Mouse (Mus musculus): ENCODE measurements around the gene Rrbp1. TPM values are rescaled to one million over a fixed set of nuclear protein-coding genes. Genes with fewer than 3 reads are reported as not detected.

The Rrbp1 gene
- polyA plus RNA-seq, 1 experiment from 2014 or later = 61.6 TPM

GRCm38 (mm10) chr2:144022441-144022840, 11.4 kb upstream of the Rrbp1 start:
- Histone ChIP-seq H3K4me2 (replicated peaks) (no peak overlapping the region), H3K9me3 (replicated peaks) (no peaks in the 10 kb centered on the region), H3K4me1 (no peaks in the 10 kb centered on the region), H3K27ac (no peak overlapping the region), H3K27me3 (0 out of 2 replicates have a peak, but pooled peaks cover 4% of the 10 kb centered on the region), H3K4me3 (no peak overlapping the region), H3K9ac (no peak overlapping the region), H3K36me3 (no peaks in the 10 kb centered on the region)
- ATAC-seq (ENCODE audit: low FRiP score) = no peak
- WGBS = 67% methylated on average over 3 of the region's 3 CpGs

GRCm38 (mm10) chr2:144019971-144020370, 8.9 kb upstream of the Rrbp1 start:
- Histone ChIP-seq H3K36me3 (no peaks in the 10 kb centered on the region), H3K4me3 (no peak overlapping the region), H3K27me3 (0 out of 2 replicates have a peak, but pooled peaks cover 4% of the 10 kb centered on the region), H3K4me2 (replicated peaks) (no peak overlapping the region), H3K9me3 (replicated peaks) (no peaks in the 10 kb centered on the region), H3K9ac (no peak overlapping the region), H3K27ac (no peak overlapping the region), H3K4me1 (no peaks in the 10 kb centered on the region)
- WGBS = 74% methylated on average over 2 of the region's 2 CpGs
- ATAC-seq (ENCODE audit: low FRiP score) = no peak

- Histone ChIP-seq H3K27ac (no peak overlapping the region), H3K4me3 (no peak overlapping the region), H3K36me3 (no peaks in the 10 kb centered on the region), H3K9me3 (replicated peaks) (no peaks in the 10 kb centered on the region), H3K4me2 (replicated peaks) (no peak overlapping the region), H3K4me1 (peaks cover 9% of the 10 kb centered on the region; the same call in 1 of the 2 replicates), H3K27me3 (0 out of 2 replicates have a peak, but pooled peaks cover 4% of the 10 kb centered on the region), H3K9ac (no peak overlapping the region)
- 86% methylated on average over 9 of the region's 9 CpGs for WGBS
- no peak for ATAC-seq (ENCODE audit: low FRiP score)
Observed at GRCm38 (mm10) chr2:144015861-144016260, 4.8 kb upstream of the Rrbp1 start.

DNA sequence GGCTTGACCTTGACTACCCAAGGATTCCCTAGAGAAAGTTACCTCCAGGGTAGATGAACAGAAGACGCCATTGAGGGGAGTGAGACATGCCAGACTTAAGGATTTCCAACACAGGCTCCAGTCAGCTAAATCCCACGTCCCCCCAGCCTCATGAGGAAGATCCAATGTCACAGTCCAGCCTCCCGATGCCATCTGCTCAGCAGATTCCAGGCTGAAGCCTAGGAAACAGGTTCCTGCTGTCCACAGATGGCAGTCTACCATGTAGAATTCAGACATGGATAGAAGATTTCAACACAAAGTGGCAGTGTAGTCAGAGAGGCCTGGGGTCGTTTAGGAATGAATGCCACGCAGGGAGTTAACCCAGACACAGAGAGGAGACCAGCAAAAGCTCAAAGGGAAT, 3.4 kb upstream of the Rrbp1 start:
- ATAC-seq (ENCODE audit: low FRiP score) = no peak
- no peak overlapping the region for H3K4me2 ChIP-seq (replicated peaks)
- 38% methylated on average over 5 of the region's 5 CpGs for WGBS

GRCm38 (mm10) chr2:144014051-144014450, 3.0 kb upstream of the Rrbp1 start:
- H3K4me3 ChIP-seq = no peak overlapping the region
- no peaks in the 10 kb centered on the region for H3K9me3 ChIP-seq (replicated peaks)
- 80% methylated on average over 11 of the region's 11 CpGs for WGBS
- no peak for ATAC-seq (ENCODE audit: low FRiP score)
- no peak overlapping the region for H3K27ac ChIP-seq
- H3K27me3 ChIP-seq = no peaks in the 10 kb centered on the region
- no peak overlapping the region for H3K9ac ChIP-seq
- no peak overlapping the region for H3K4me2 ChIP-seq (replicated peaks)
- H3K36me3 ChIP-seq = no peaks in the 10 kb centered on the region
- H3K4me1 ChIP-seq = peaks cover 21% of the 10 kb centered on the region

More for the DNA sequence above, 3.4 kb upstream of the Rrbp1 start:
- Histone ChIP-seq H3K27ac (no peak overlapping the region), H3K27me3 (0 out of 2 replicates have a peak, but pooled peaks cover 4% of the 10 kb centered on the region), H3K9me3 (replicated peaks) (no peaks in the 10 kb centered on the region), H3K4me3 (no peak overlapping the region), H3K4me1 (peaks cover 18% of the 10 kb centered on the region), H3K36me3 (no peaks in the 10 kb centered on the region), H3K9ac (no peak overlapping the region)

DNA sequence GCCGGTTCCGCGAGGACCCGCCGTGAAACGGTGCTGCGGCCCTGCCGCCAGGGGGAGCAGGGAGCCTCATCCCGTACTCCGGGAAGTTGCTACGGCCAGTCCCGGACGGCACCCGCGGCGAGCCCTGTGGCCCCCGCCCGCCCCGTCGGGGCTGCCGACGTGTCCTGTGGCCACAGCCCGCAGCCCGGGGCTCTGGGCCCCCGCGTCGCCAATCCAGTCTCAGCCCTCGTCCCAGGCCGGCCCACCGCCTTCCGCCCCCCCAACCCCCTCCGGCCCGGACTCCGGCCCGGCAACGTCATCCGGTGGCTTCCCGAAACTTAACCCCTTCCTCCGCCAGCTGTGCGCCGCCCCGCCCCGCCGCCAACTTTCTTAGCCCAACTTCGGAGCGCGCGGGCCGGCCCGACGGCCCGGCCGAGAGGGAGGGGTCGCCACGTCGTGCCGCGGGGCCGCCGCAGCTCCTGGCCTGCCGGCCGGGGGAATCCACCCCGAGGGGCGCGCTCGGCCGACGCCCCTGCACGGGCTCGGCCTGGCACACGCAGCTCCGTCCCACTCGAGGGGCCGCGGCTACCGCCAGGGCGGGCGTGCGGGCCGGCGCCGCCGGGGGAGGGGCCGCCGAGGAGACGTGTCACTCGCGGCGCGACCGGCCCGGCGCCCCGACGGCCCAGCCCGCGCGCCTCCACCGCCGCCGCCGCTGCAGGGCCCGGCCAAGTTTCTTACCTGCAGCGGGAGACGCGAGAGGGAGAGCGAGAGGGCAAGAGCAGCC, 600 bp downstream of the Rrbp1 start:
- H3K4me3 ChIP-seq = peak overlapping the region; percentile 91
- H3K36me3 ChIP-seq = no peaks in the 10 kb centered on the region
- ATAC-seq (ENCODE audit: low FRiP score) = peak; percentile 45
- no peaks in the 10 kb centered on the region for H3K9me3 ChIP-seq (replicated peaks)
- peaks cover 23% of the 10 kb centered on the region for H3K4me1 ChIP-seq
- peak overlapping the region; percentile 59 for H3K4me2 ChIP-seq (replicated peaks)
- H3K9ac ChIP-seq = peak overlapping the region; percentile 87
- under 1% methylated on average over 54 of the region's 107 CpGs for WGBS
- H3K27ac ChIP-seq = peak overlapping the region; percentile 88
- H3K27me3 ChIP-seq = no peaks in the 10 kb centered on the region

DNA sequence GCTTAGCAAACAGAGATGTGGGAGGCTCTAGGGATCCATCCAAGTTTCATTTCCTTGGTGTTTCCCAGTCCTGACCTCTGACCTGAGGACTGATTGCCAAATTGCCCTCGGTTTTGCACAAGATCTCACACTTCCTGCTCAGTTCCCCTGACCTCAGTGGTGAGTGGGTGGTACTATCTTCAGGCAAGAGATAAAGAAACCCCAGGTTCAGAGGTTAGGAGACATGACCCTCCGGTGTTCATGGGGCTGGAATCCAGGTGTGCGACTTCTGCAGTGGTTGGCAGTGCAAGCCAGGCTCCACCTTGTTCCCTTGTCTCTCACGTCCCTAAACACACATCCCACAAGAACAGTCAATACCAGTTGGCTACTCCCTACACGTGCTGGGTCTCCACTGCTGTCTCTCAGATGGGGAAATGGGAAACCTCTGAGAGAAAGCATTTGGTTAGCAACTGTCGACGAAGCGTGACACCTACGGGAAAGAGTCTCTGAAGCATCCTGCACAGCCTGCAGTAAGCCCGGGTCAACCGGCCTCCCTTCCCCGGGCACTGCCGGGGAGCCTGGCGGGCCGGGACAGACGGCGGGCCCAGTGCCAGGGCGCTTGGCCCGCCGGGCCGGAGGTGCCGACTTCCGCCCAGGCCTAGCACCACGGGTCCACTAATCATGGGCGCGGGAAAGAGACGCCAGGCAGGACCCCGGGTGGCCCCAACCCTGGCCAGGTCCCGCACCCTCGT, 1.3 kb downstream of the Rrbp1 start:
- H3K9ac ChIP-seq = peak overlapping the region; percentile 87
- H3K4me3 ChIP-seq = peak overlapping the region; percentile 91
- H3K27me3 ChIP-seq = no peaks in the 10 kb centered on the region
- no peaks in the 10 kb centered on the region for H3K36me3 ChIP-seq
- H3K4me2 ChIP-seq (replicated peaks) = peak overlapping the region; percentile 59
- H3K9me3 ChIP-seq (replicated peaks) = no peaks in the 10 kb centered on the region
- WGBS = 4% methylated on average over 30 of the region's 30 CpGs
- 0 out of 2 replicates have a peak overlapping the region, but pooled peaks have one; percentile 88 for H3K27ac ChIP-seq
- ATAC-seq (ENCODE audit: low FRiP score) = no peak; the same call in 1 of the 2 replicates
- H3K4me1 ChIP-seq = peaks cover 21% of the 10 kb centered on the region

DNA sequence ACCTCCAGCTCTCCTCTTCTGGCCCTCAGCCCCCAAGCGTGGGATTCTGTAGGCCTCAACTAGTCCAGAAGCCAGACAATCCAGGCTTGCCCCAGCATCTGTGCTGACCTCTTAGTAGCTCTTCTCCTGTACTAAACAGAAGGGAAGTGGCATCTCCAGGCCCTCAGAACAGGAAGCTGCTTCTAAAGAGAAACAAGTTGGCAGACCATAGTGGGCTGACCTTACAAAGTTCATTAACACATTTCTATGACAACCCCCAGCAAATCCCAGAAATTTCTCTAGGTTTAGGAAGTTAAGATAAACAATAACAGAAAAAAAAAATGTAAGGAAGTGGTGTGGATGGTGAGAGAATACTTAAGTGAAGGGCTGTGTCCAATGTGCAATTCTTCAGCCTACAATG, 2.0 kb downstream of the Rrbp1 start:
- Histone ChIP-seq H3K4me1 (peaks cover 15% of the 10 kb centered on the region), H3K27me3 (no peaks in the 10 kb centered on the region), H3K27ac (no peak overlapping the region), H3K4me2 (replicated peaks) (peak overlapping the region; percentile 59), H3K9ac (no peak overlapping the region), H3K4me3 (no peak overlapping the region), H3K9me3 (replicated peaks) (no peaks in the 10 kb centered on the region), H3K36me3 (no peaks in the 10 kb centered on the region)
- ATAC-seq (ENCODE audit: low FRiP score) = no peak
- 88% methylated on average over 1 of the region's 1 CpGs for WGBS

DNA sequence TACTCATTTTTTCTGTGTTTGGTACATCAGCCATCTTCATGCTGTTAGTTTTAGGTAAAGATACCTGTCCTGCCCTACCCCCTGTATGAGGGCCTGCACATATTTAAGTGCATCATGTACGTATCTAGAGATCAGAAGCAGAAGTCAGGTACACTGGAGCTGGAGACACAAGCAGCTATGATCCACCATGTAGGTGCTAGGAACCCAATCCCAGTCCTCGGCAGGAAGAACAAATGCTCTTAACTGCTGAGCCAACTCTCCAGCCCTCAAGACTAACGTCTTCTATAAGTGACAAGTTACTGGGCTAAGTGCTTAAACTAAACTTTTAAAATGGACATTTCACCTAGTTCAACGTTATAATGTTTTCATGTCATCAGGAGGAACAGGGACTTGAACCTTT, 3.9 kb downstream of the Rrbp1 start:
- Histone ChIP-seq H3K4me3 (no peak overlapping the region), H3K36me3 (no peaks in the 10 kb centered on the region), H3K4me1 (peaks cover 14% of the 10 kb centered on the region), H3K4me2 (replicated peaks) (no peak overlapping the region), H3K9me3 (replicated peaks) (no peaks in the 10 kb centered on the region), H3K27ac (no peak overlapping the region), H3K27me3 (no peaks in the 10 kb centered on the region), H3K9ac (no peak overlapping the region)
- WGBS = 92% methylated on average over 4 of the region's 4 CpGs
- ATAC-seq (ENCODE audit: low FRiP score) = no peak

GRCm38 (mm10) chr2:144006686-144007085, 4.4 kb downstream of the Rrbp1 start:
- ATAC-seq (ENCODE audit: low FRiP score) = no peak
- H3K4me1 ChIP-seq = peaks cover 14% of the 10 kb centered on the region
- no peak overlapping the region for H3K27ac ChIP-seq
- H3K9me3 ChIP-seq (replicated peaks) = no peaks in the 10 kb centered on the region
- no peaks in the 10 kb centered on the region for H3K36me3 ChIP-seq
- no peaks in the 10 kb centered on the region for H3K27me3 ChIP-seq
- H3K4me3 ChIP-seq = no peak overlapping the region
- WGBS = 90% methylated on average over 6 of the region's 6 CpGs
- H3K4me2 ChIP-seq (replicated peaks) = no peak overlapping the region
- no peak overlapping the region for H3K9ac ChIP-seq

DNA sequence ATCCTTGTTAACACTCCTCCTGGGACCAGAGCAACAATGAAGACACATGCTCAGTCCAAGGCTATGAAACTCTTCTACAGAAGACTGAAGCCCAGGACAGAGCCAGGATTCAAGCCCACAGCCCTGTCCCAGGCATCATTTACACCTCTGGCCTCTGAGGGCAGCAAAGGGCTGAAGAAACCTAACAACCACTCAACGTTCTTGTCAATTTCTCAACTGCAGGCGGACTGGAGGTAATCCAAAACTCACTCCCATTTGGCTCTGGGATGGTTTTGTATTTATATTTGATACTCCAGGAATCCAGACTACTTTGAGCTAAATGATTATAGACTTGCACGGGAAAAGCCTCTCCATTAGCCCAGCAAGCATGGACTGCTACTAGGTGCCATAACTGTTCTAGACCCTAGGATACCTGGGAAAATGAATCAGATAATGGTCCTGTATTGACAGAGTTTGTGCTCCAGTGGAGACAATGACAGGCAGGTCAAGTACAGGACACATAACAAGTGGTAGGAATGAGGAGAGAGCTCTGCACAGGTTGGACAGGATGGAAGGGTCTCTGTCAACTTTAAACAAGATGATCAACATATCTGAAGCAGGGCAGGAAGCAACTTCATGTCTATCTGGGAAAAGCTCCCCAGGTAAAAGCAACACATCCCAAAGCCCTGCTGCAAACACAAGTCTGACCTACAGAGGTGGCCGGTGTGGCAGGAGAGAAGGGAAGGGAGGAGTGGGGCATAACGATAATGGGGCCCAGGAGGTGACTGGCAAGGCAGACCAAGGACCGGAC, 5.7 kb downstream of the Rrbp1 start:
- Histone ChIP-seq H3K4me3 (no peak overlapping the region), H3K36me3 (no peaks in the 10 kb centered on the region), H3K4me2 (replicated peaks) (no peak overlapping the region), H3K9ac (no peak overlapping the region), H3K4me1 (peaks cover 13% of the 10 kb centered on the region), H3K27me3 (no peaks in the 10 kb centered on the region), H3K27ac (no peak overlapping the region), H3K9me3 (replicated peaks) (no peaks in the 10 kb centered on the region)
- 81% methylated on average over 6 of the region's 6 CpGs for WGBS
- no peak for ATAC-seq (ENCODE audit: low FRiP score)

- Histone ChIP-seq H3K36me3 (no peaks in the 10 kb centered on the region), H3K9ac (no peak overlapping the region), H3K4me2 (replicated peaks) (no peak overlapping the region), H3K4me3 (no peak overlapping the region), H3K27me3 (no peaks in the 10 kb centered on the region), H3K27ac (no peak overlapping the region), H3K9me3 (replicated peaks) (no peaks in the 10 kb centered on the region), H3K4me1 (no peaks in the 10 kb centered on the region)
- ATAC-seq (ENCODE audit: low FRiP score) = no peak
- 70% methylated on average over 2 of the region's 2 CpGs for WGBS
Observed at GRCm38 (mm10) chr2:144003544-144003943, 7.5 kb downstream of the Rrbp1 start.

All from hindbrain, embryonic 12.5 days (tissue).